Mouse (Mus musculus): Measurements from ENCODE around the gene 1110004F10Rik. TPM values are rescaled to one million over a fixed set of nuclear protein-coding genes. Genes with fewer than 3 reads are reported as not detected.

1110004F10Rik gene
- polyA plus RNA-seq, 1 experiment from 2014 or later = 158 TPM

DNA sequence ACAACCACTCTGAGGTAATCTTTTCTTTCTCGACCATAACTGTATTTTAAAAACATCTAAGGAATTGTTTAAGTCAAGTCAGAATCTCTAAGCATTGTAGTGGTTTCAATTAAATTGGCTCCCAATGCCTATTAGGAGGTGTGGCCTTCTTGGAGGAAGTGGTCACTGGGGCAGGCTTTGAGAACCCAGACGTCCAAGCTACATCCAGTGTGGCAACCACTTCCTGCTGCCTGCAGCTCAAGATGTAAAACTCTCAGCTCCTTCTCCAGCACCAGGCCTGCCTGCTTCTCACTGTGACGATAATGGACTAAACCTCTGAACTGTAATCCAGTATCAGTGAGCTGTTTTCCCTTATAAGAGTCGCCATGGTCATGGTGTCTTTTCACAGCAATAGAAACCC is 110.4 kb downstream of the 1110004F10Rik start:
- DNase-seq (ENCODE audit: low spot score) (no peak), ATAC-seq (no peak)
- WGBS = 64% methylated on average over 4 of the region's 4 CpGs
- Histone ChIP-seq H3K4me3 (ENCODE audit: low read depth, low read length) (no peak overlapping the region), H3K36me3 (ENCODE audit: insufficient read depth, low read length) (no peaks in the 10 kb centered on the region), H3K9ac (replicated peaks; ENCODE audit: low read depth) (no peak overlapping the region), H3K9me3 (ENCODE audit: low read length) (no peaks in the 10 kb centered on the region), H3K4me1 (ENCODE audit: insufficient read depth, low read depth, low read length) (no peaks in the 10 kb centered on the region), H3K4me2 (replicated peaks; ENCODE audit: low read depth, low read length) (no peak overlapping the region), H3K27me3 (replicated peaks; ENCODE audit: insufficient read depth, low read length) (no peaks in the 10 kb centered on the region), H3K27ac (ENCODE audit: low read length) (no peak overlapping the region)
- TF ChIP-seq CTCF (IDR thresholded peaks at IDR 0.05) = no peak
- no peak for TF ChIP-seq EP300 (IDR thresholded peaks at IDR 0.05)

DNA sequence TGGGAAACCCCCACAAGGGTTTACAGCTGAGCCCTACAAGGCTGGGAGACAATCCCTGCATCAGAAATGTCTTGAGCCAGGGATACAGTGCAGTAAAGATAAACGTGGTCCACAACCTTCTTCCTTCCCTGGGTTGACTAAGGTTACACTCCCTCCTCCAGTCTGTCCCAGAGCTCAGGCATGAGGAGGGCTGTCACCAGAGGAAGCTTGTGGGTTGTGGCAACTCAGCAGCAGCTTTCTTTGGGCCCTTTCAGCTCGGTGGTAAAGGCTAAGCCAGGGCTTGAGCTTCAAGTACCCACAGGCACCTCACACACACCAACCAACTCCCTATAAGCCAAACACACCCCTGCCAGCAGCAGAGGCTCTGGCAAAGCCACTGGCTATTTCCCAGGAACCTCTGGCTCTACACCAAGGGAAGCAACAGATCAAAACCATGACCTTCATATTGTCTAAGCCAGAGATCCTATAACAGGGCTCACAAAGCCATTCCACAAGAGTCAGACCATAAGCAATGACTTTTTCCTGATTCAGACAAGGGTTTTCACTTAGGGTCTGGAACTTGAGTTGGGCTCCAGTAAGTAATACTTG is 114.7 kb downstream of the 1110004F10Rik start:
- ATAC-seq (no peak), DNase-seq (ENCODE audit: low spot score) (no peak)
- WGBS = 48% methylated on average over 2 of the region's 2 CpGs
- no peak overlapping the region for H3K4me3 ChIP-seq (ENCODE audit: low read depth, low read length)
- H3K27ac ChIP-seq (ENCODE audit: low read length) = no peak overlapping the region
- H3K27me3 ChIP-seq (replicated peaks; ENCODE audit: insufficient read depth, low read length) = no peaks in the 10 kb centered on the region
- no peak overlapping the region for H3K9ac ChIP-seq (replicated peaks; ENCODE audit: low read depth)
- TF ChIP-seq CTCF (IDR thresholded peaks at IDR 0.05) = no peak
- no peak for TF ChIP-seq EP300 (IDR thresholded peaks at IDR 0.05)
- H3K9me3 ChIP-seq (ENCODE audit: low read length) = no peaks in the 10 kb centered on the region
- H3K4me1 ChIP-seq (ENCODE audit: insufficient read depth, low read depth, low read length) = no peaks in the 10 kb centered on the region
- H3K4me2 ChIP-seq (replicated peaks; ENCODE audit: low read depth, low read length) = no peak overlapping the region
- H3K36me3 ChIP-seq (ENCODE audit: insufficient read depth, low read length) = no peaks in the 10 kb centered on the region; the same call in 1 of the 2 replicates

Other genes starting within 250 kb of the 1110004F10Rik start
- 6.8 and 9.4 TPM in 2 replicates for gene Sox6, start 601 bp upstream of the 1110004F10Rik start, polyA plus RNA-seq (2015; fragmentation: Nextera tagmentation; extraction: Ambion mirVana)
- 0.10 and 0.85 TPM in 2 replicates for gene Gm4353, start 45.2 kb downstream of the 1110004F10Rik start, polyA plus RNA-seq (2015; fragmentation: Nextera tagmentation; extraction: Ambion mirVana)

Measured in lung, postnatal 0 days (tissue).